In the genomic region with DNA sequence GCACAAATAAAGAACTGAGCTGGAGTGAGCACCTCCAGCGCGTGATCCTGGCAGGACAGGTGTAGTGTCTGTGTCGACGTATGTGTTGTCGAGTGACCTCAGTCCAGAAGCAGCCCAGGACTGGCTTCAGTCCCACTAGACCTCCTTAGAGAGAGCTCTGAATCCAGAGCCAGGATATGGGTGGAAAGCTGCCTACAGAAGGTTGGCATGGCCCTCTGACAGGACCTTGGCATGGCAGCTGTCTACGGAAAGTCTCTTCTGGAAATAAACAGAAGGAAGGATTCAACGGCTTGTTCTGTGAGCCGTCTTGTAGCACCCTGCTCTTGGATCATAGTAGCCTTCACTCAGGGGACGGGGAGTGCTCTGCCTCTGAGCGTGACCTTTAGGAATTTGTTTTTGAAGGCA, we compare ENCODE assay signal across 15 mouse cellular contexts. TPM values are rescaled to one million over a fixed set of nuclear protein-coding genes. Genes with fewer than 3 reads are reported as not detected.
DNase-seq lines count a peak whose midpoint lies in the region; ATAC-seq and TF ChIP-seq lines count a peak whose summit lies in the region.
"Had no signal": no experiment of that assay in that cellular context is flagged by ENCODE, and none has a peak within 500 bp of the region (broad histone marks: within the 10 kb centered on the region; RNA-seq: fewer than 3 reads in every experiment).

No protein-coding gene starts in this region.

- H3K79me2 ChIP-seq in heart, adult 2 months (replicated peaks; ENCODE audit: control insufficient read depth, insufficient read depth, low read length), result no peaks in the 10 kb centered on the region

- TF ChIP-seq EP300 in heart, adult 2 months (IDR thresholded peaks at IDR 0.05; ENCODE audit: insufficient read depth, low read depth, low read length), result no peak

- TF ChIP-seq POLR2A in heart, adult 2 months (IDR thresholded peaks at IDR 0.05; ENCODE audit: insufficient read depth, low read depth, low read length), result no peak

- peaks cover 20% of the 10 kb centered on the region for H3K9me3 ChIP-seq in heart, embryonic 12.5 days (replicated peaks)
- H3K9me3 ChIP-seq in hindbrain, embryonic 14.5 days (ENCODE audit: control insufficient read depth, low read length), result peaks cover 13% of the 10 kb centered on the region
- H3K9me3 ChIP-seq: neural tube, embryonic 13.5 days; stomach, embryonic 15.5 days had no signal

- peak overlapping the region; percentile 45 for H3K27ac ChIP-seq in heart, adult 2 months
- no peak overlapping the region for H3K27ac ChIP-seq in heart, embryonic 12.5 days (ENCODE audit: poor library complexity, severe bottlenecking)
- no peak overlapping the region for H3K27ac ChIP-seq in hindbrain, embryonic 14.5 days
- H3K27ac ChIP-seq: liver, embryonic 12.5 days; neural tube, embryonic 13.5 days; stomach, embryonic 15.5 days had no signal

- no peak for ATAC-seq in heart, embryonic 12.5 days (ENCODE audit: insufficient number of reproducible peaks, low FRiP score)
- ATAC-seq in megakaryocyte progenitor cell, adult 5-6 weeks (replicated peaks; ENCODE audit: poor library complexity), result no peak
- no peak for ATAC-seq in hindbrain, embryonic 14.5 days (ENCODE audit: low FRiP score)
- ATAC-seq: intestine, postnatal 0 days; liver, embryonic 12.5 days had no signal

- H3K4me2 ChIP-seq in heart, embryonic 12.5 days, result no peak overlapping the region
- no peak overlapping the region for H3K4me2 ChIP-seq in hindbrain, embryonic 14.5 days (replicated peaks)
- H3K4me2 ChIP-seq: liver, embryonic 12.5 days; neural tube, embryonic 13.5 days; stomach, embryonic 15.5 days had no signal

- intact Hi-C loops in heart, adult 2 months (cut with DNase I), result no loop called here

- peak in 1 of 2 experiments; percentile 69 for DNase-seq in heart, adult 2 months
- DNase-seq in adrenal gland, adult 8-10 months, result peak; percentile 82
- DNase-seq in cerebellum, adult 18-20 months, result peak; percentile 30 to 39
- peak; percentile 19 for DNase-seq in gastrocnemius, postnatal 10 days
- DNase-seq in thymus, adult 18-20 months, result no peak
- no peak for DNase-seq in hindbrain, embryonic 14.5 days (ENCODE audit: low spot score)
- DNase-seq: kidney, postnatal 4 days had no signal

- whole genome bisulfite sequencing in heart, adult 2 months, result 73% methylated on average over 10 of the region's 10 CpGs
- 88% methylated on average over 10 of the region's 10 CpGs for WGBS in heart, embryonic 12.5 days
- WGBS in hindbrain, embryonic 14.5 days, result 92% methylated on average over 10 of the region's 10 CpGs

- TF ChIP-seq CTCF in heart, adult 2 months (IDR thresholded peaks at IDR 0.05), result no peak

- no peaks in the 10 kb centered on the region for H3K36me3 ChIP-seq in heart, adult 2 months (ENCODE audit: control insufficient read depth, insufficient read depth, low read length)
- peaks cover 50% of the 10 kb centered on the region for H3K36me3 ChIP-seq in heart, embryonic 12.5 days
- H3K36me3 ChIP-seq in hindbrain, embryonic 14.5 days (replicated peaks; ENCODE audit: control insufficient read depth, insufficient read depth), result peaks cover 54% of the 10 kb centered on the region
- H3K36me3 ChIP-seq: liver, embryonic 12.5 days had no signal

- no peaks in the 10 kb centered on the region for H3K4me1 ChIP-seq in heart, adult 2 months (ENCODE audit: control insufficient read depth, insufficient read depth, low read length)
- H3K4me1 ChIP-seq in heart, embryonic 12.5 days (replicated peaks), result no peaks in the 10 kb centered on the region
- no peaks in the 10 kb centered on the region for H3K4me1 ChIP-seq in hindbrain, embryonic 14.5 days (replicated peaks; ENCODE audit: control insufficient read depth, insufficient read depth, low read length)
- H3K4me1 ChIP-seq: liver, embryonic 12.5 days; neural tube, embryonic 13.5 days; stomach, embryonic 15.5 days had no signal

- H3K9ac ChIP-seq in heart, adult 2 months (ENCODE audit: low read depth, low read length), result no peak overlapping the region
- H3K9ac ChIP-seq in heart, embryonic 12.5 days, result no peak overlapping the region
- no peak overlapping the region for H3K9ac ChIP-seq in hindbrain, embryonic 14.5 days
- H3K9ac ChIP-seq: liver, embryonic 12.5 days; neural tube, embryonic 13.5 days; stomach, embryonic 15.5 days had no signal

- H3K27me3 ChIP-seq in heart, adult 2 months (ENCODE audit: control insufficient read depth, insufficient read depth, low read length), result no peaks in the 10 kb centered on the region
- H3K27me3 ChIP-seq in heart, embryonic 12.5 days (replicated peaks), result no peaks in the 10 kb centered on the region
- no peaks in the 10 kb centered on the region for H3K27me3 ChIP-seq in hindbrain, embryonic 14.5 days (ENCODE audit: control insufficient read depth, insufficient read depth, low read length)
- H3K27me3 ChIP-seq: liver, embryonic 12.5 days; neural tube, embryonic 13.5 days; stomach, embryonic 15.5 days had no signal

- H3K4me3 ChIP-seq in heart, adult 2 months, result no peak overlapping the region
- no peak overlapping the region for H3K4me3 ChIP-seq in heart, embryonic 12.5 days
- H3K4me3 ChIP-seq in hindbrain, embryonic 14.5 days (replicated peaks; ENCODE audit: low read length), result no peak overlapping the region
- H3K4me3 ChIP-seq: erythroblast, embryonic 14.5 days; liver, embryonic 12.5 days; neural tube, embryonic 13.5 days; stomach, embryonic 15.5 days had no signal

RNA-seq across cellular contexts. Expression of a gene that starts 37.5 kb away (rescaled TPM):
- 1 to 10 TPM; 5.2 to 5.5 TPM for total RNA-seq in heart, adult 2 months (2021)
- 2.8 TPM in 2 replicates for polyA plus RNA-seq in heart, adult 2 months (2012; rRNA removed)
- polyA plus RNA-seq in heart, embryonic 12.5 days (2016; fragmentation: Nextera tagmentation; extraction: Ambion mirVana), result 10.0 TPM in 2 replicates
- 10 to 100 TPM; 14.9 to 49.2 (median 28.9) TPM for total RNA-seq in adrenal gland, adult 8-10 months (2022)
- total RNA-seq in gastrocnemius, postnatal 10 days (2021), result 1 to 10 TPM; 6.2 to 7.8 TPM
- not detected in 2 replicates for total RNA-seq in megakaryocyte progenitor cell, adult 5-6 weeks (2015)
- not detected in 2 replicates for total RNA-seq in megakaryocyte progenitor cell, adult 5-6 weeks (2017)
- polyA plus RNA-seq in hindbrain, embryonic 14.5 days (2014; fragmentation: Nextera tagmentation; extraction: Ambion mirVana), result 24.5 and 28.2 TPM in 2 replicates
- total RNA-seq: hematopoietic stem cell, adult 5-6 weeks had no signal
- polyA plus RNA-seq: erythroblast, embryonic 14.5 days had no signal

Comparison
In these comparisons a context has a peak if more than half of its experiments do, and no peak if none do; other contexts are left out.
1. DNase-seq: peak in adrenal gland, adult 8-10 months (single experiment), cerebellum, adult 18-20 months (2 of 2) and gastrocnemius, postnatal 10 days (single experiment); none in thymus, adult 18-20 months (0 of 2) and hindbrain, embryonic 14.5 days (single experiment).
2. RNA of a gene that starts 37.5 kb away (total RNA-seq): 14.9 to 49.2 TPM in adrenal gland, adult 8-10 months, 6.2 to 7.8 TPM in gastrocnemius, postnatal 10 days and 5.2 to 5.5 TPM in heart, adult 2 months; not detected in megakaryocyte progenitor cell, adult 5-6 weeks; every median in the first group is over 4 times any median in the second.